Mouse (Mus musculus) myocyte (in vitro differentiated cells): ENCODE results near the gene Bcar1.

Source experiments
- CEBPB ChIP-seq: IDR thresholded peaks from 2 replicates; pipeline ENCODE4 v1.6.1; 2011; ENCODE audit warnings: mild to moderate bottlenecking, moderate library complexity; ENCODE audit not compliant: poor library complexity, insufficient read depth, severe bottlenecking
- E2F4 ChIP-seq: IDR thresholded peaks from one replicate; pipeline ENCODE4 v1.6.1; 2011; ENCODE audit warnings: mild to moderate bottlenecking, control low read depth, moderate library complexity; ENCODE audit not compliant: insufficient read depth
- MAX ChIP-seq: IDR thresholded peaks from one replicate; pipeline ENCODE4 v1.6.1; 2011; ENCODE audit warnings: low read depth, mild to moderate bottlenecking, control low read depth
- MYOD1 ChIP-seq, 3 experiments: IDR thresholded peaks; one replicate each; pipeline ENCODE4 v1.6.1; 2011; ENCODE audit warnings: control low read depth in 2 of 3, low read depth in 2 of 3, mild to moderate bottlenecking in 2 of 3, moderate library complexity in 1 of 3; ENCODE audit not compliant: insufficient read length in 2 of 3, control insufficient read depth in 1 of 3
- POLR2A ChIP-seq: IDR thresholded peaks from one replicate; pipeline ENCODE4 v1.6.1; 2011; ENCODE audit warnings: low read depth, mild to moderate bottlenecking, control low read depth, moderate library complexity; ENCODE audit not compliant: insufficient read length
- POLR2AphosphoS2 ChIP-seq: IDR thresholded peaks from one replicate; pipeline ENCODE4 v1.6.1; 2011; ENCODE audit warnings: low read depth, control low read depth; ENCODE audit not compliant: insufficient read length
- TCF3 ChIP-seq: IDR thresholded peaks from one replicate; pipeline ENCODE4 v1.6.1; 2011; ENCODE audit warnings: low read depth, control low read depth; ENCODE audit not compliant: insufficient read length
- USF1 ChIP-seq: IDR thresholded peaks from one replicate; pipeline ENCODE4 v1.6.1; 2011; ENCODE audit warnings: low read depth, mild to moderate bottlenecking, control low read depth, moderate library complexity

DNA sequence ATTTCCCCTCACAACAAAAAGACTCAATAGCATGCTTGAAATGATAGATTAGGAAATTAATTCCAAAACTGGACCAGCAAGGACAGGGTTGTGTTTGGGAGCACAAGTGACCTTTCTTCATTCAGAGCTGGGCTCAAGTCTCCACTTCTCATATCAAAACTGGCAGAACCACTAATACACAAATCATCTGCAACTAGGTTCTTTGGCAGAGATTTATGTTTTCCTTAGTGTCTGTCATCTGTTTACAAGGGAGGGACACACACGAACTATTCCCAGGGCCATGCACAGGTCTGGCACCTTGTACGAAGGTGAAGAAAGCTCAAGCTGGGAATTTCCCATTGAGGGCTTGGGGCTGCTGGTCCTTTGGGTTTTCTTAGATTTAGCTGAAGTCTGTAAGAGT is 38.6 kb upstream of the Bcar1 start:
- no peak for TF ChIP-seq E2F4
- no peak for TF ChIP-seq POLR2A
- no peak for TF ChIP-seq MYOD1 (IDR thresholded peaks at IDR 0.05; ENCODE audit: control insufficient read depth in 1 of 3, insufficient read length in 2 of 3, low read depth in 2 of 3)
- no peak for TF ChIP-seq CEBPB
- no peak for TF ChIP-seq USF1
- no peak for TF ChIP-seq POLR2AphosphoS2
- TF ChIP-seq MAX: no peak
- TF ChIP-seq TCF3: no peak
